Mouse (Mus musculus): ENCODE results near the gene Slc41a3. TPM values are rescaled to one million over a fixed set of nuclear protein-coding genes. Genes with fewer than 3 reads are reported as not detected.

Slc41a3 gene
- polyA plus RNA-seq (2015; fragmentation: Nextera tagmentation; extraction: Ambion mirVana) = 9.7 and 10.8 TPM in 2 replicates

- DNase-seq (ENCODE audit: low spot score) = peak; percentile 96
- WGBS = 2% methylated on average over 45 of the region's 49 CpGs
- peak; percentile 98 for ATAC-seq
- Histone ChIP-seq H3K9me3 (ENCODE audit: low read length) (no peaks in the 10 kb centered on the region), H3K27ac (ENCODE audit: low read length) (peak within 1 kb of the TSS; percentile 74), H3K4me2 (replicated peaks; ENCODE audit: low read depth, low read length) (peak within 1 kb of the TSS; percentile 80), H3K36me3 (ENCODE audit: insufficient read depth, low read length) (no peaks in the 10 kb centered on the region), H3K4me3 (ENCODE audit: low read depth, low read length) (peak within 1 kb of the TSS; percentile 52), H3K4me1 (ENCODE audit: insufficient read depth, low read depth, low read length) (no peaks in the 10 kb centered on the region; the same call in 1 of the 2 replicates), H3K9ac (replicated peaks; ENCODE audit: low read depth) (peak within 1 kb of the TSS; percentile 55), H3K27me3 (replicated peaks; ENCODE audit: insufficient read depth, low read length) (no peaks in the 10 kb centered on the region)
- TF ChIP-seq EP300 (IDR thresholded peaks at IDR 0.05) = no peak
- TF ChIP-seq CTCF (IDR thresholded peaks at IDR 0.05) = no peak
Observed at GRCm38 (mm10) chr6:90604533-90605297, at the start of gene Slc41a3. Gene Slc41a3 (plus strand): TSS chr6:90604725.

- H3K4me1 ChIP-seq (ENCODE audit: insufficient read depth, low read depth, low read length) = peaks cover 7% of the 10 kb centered on the region; the same call in 1 of the 2 replicates
- H3K9ac ChIP-seq (replicated peaks; ENCODE audit: low read depth) = no peak overlapping the region
- TF ChIP-seq EP300 (IDR thresholded peaks at IDR 0.05) (no peak), CTCF (IDR thresholded peaks at IDR 0.05) (no peak)
- H3K27me3 ChIP-seq (replicated peaks; ENCODE audit: insufficient read depth, low read length) = no peaks in the 10 kb centered on the region
- no peak for ATAC-seq
- no peaks in the 10 kb centered on the region for H3K36me3 ChIP-seq (ENCODE audit: insufficient read depth, low read length)
- WGBS = 25% methylated on average over 2 of the region's 2 CpGs
- no peak overlapping the region for H3K4me2 ChIP-seq (replicated peaks; ENCODE audit: low read depth, low read length)
- no peaks in the 10 kb centered on the region for H3K9me3 ChIP-seq (ENCODE audit: low read length)
- no peak overlapping the region for H3K4me3 ChIP-seq (ENCODE audit: low read depth, low read length)
- H3K27ac ChIP-seq (ENCODE audit: low read length) = no peak overlapping the region
- no peak for DNase-seq (ENCODE audit: low spot score)
Observed at GRCm38 (mm10) chr6:90556534-90557058, 47.9 kb upstream of the Slc41a3 start.

GRCm38 (mm10) chr6:90557077-90557476 lies 47.4 kb upstream of the Slc41a3 start:
- Histone ChIP-seq H3K27ac (ENCODE audit: low read length) (no peak overlapping the region), H3K27me3 (replicated peaks; ENCODE audit: insufficient read depth, low read length) (no peaks in the 10 kb centered on the region), H3K9me3 (ENCODE audit: low read length) (no peaks in the 10 kb centered on the region), H3K4me2 (replicated peaks; ENCODE audit: low read depth, low read length) (no peak overlapping the region), H3K4me3 (ENCODE audit: low read depth, low read length) (no peak overlapping the region), H3K9ac (replicated peaks; ENCODE audit: low read depth) (no peak overlapping the region), H3K4me1 (ENCODE audit: insufficient read depth, low read depth, low read length) (peaks cover 7% of the 10 kb centered on the region; the same call in 1 of the 2 replicates), H3K36me3 (ENCODE audit: insufficient read depth, low read length) (no peaks in the 10 kb centered on the region)
- WGBS = 81% methylated on average over 7 of the region's 7 CpGs
- DNase-seq (ENCODE audit: low spot score) = no peak
- TF ChIP-seq EP300 (IDR thresholded peaks at IDR 0.05) (no peak), CTCF (IDR thresholded peaks at IDR 0.05) (no peak)
- ATAC-seq = no peak

GRCm38 (mm10) chr6:90557829-90558693 lies 46.5 kb upstream of the Slc41a3 start:
- no peak for DNase-seq (ENCODE audit: low spot score)
- H3K27ac ChIP-seq (ENCODE audit: low read length) = no peak overlapping the region
- H3K36me3 ChIP-seq (ENCODE audit: insufficient read depth, low read length) = no peaks in the 10 kb centered on the region
- peaks cover 7% of the 10 kb centered on the region; the same call in 1 of the 2 replicates for H3K4me1 ChIP-seq (ENCODE audit: insufficient read depth, low read depth, low read length)
- no peak overlapping the region for H3K9ac ChIP-seq (replicated peaks; ENCODE audit: low read depth)
- no peak overlapping the region for H3K4me2 ChIP-seq (replicated peaks; ENCODE audit: low read depth, low read length)
- 60% methylated on average over 6 of the region's 6 CpGs for WGBS
- H3K4me3 ChIP-seq (ENCODE audit: low read depth, low read length) = no peak overlapping the region
- TF ChIP-seq EP300 (IDR thresholded peaks at IDR 0.05) = peak; percentile 56
- no peak for TF ChIP-seq CTCF (IDR thresholded peaks at IDR 0.05)
- H3K9me3 ChIP-seq (ENCODE audit: low read length) = no peaks in the 10 kb centered on the region
- no peaks in the 10 kb centered on the region for H3K27me3 ChIP-seq (replicated peaks; ENCODE audit: insufficient read depth, low read length)
- peak; percentile 10; the same call in 1 of the 2 replicates for ATAC-seq

- 47% methylated on average over 3 of the region's 3 CpGs for WGBS
- Histone ChIP-seq H3K9me3 (ENCODE audit: low read length) (no peaks in the 10 kb centered on the region), H3K4me1 (ENCODE audit: insufficient read depth, low read depth, low read length) (peaks cover 7% of the 10 kb centered on the region; the same call in 1 of the 2 replicates), H3K27me3 (replicated peaks; ENCODE audit: insufficient read depth, low read length) (no peaks in the 10 kb centered on the region), H3K36me3 (ENCODE audit: insufficient read depth, low read length) (no peaks in the 10 kb centered on the region), H3K27ac (ENCODE audit: low read length) (no peak overlapping the region), H3K9ac (replicated peaks; ENCODE audit: low read depth) (no peak overlapping the region), H3K4me2 (replicated peaks; ENCODE audit: low read depth, low read length) (no peak overlapping the region), H3K4me3 (ENCODE audit: low read depth, low read length) (no peak overlapping the region)
- ATAC-seq (no peak), DNase-seq (ENCODE audit: low spot score) (peak; percentile 33)
- TF ChIP-seq EP300 (IDR thresholded peaks at IDR 0.05) = no peak
- no peak for TF ChIP-seq CTCF (IDR thresholded peaks at IDR 0.05)
Observed at GRCm38 (mm10) chr6:90560390-90561058, 44.0 kb upstream of the Slc41a3 start.

Measured in lung, postnatal 0 days (tissue).